Mouse (Mus musculus) embryo, embryonic 11.5 days (tissue): Measurements from ENCODE around the gene Tbl2.

Experiments used
- DNase-seq: peaks from one replicate; pipeline ENCODE4 v3.0.0-alpha.2; 2012; ENCODE audit warnings: low read depth, low spot score

Tbl2 gene

DNA sequence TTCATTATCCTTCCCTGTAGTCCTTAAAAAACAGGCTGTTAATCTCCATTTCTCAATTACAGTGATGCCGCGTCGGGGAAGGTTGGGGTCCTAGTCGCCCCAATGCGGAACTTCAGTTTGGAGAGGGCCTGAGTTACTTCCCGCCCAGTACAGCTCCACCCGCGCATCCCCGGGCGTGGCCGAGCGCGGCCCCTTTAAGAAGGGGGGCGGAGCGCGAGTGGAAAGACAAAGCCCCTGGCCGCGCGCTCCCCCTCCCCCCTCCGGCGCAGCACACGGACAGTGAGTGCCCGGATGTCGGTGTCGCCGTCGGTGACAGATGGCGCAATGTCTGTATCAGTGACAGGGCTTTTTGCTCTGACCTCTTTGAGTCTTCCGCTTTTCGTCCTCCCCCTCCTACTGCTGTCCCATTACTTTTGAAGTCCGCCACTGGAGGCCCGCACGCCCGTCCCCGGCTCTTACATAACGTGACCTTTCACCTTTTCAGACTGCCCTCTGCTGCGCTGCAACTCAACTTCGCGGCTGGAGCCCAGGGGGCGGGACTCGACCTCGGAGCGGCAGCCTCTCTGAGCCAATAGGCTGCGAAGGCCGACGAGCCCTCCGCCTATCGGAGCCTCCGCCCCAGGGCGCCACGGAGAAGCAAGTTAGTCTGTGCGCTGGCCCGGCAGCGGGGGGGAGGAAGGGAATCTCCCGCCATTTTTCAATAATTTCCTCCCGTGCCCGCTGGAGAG is 37.3 kb downstream of the Tbl2 start, which contains the start of gene Baz1b:
TSS of gene Baz1b (plus strand) at position 644 of the 728 bp plus-strand sequence.
- peak; percentile 95 for DNase-seq

DNA sequence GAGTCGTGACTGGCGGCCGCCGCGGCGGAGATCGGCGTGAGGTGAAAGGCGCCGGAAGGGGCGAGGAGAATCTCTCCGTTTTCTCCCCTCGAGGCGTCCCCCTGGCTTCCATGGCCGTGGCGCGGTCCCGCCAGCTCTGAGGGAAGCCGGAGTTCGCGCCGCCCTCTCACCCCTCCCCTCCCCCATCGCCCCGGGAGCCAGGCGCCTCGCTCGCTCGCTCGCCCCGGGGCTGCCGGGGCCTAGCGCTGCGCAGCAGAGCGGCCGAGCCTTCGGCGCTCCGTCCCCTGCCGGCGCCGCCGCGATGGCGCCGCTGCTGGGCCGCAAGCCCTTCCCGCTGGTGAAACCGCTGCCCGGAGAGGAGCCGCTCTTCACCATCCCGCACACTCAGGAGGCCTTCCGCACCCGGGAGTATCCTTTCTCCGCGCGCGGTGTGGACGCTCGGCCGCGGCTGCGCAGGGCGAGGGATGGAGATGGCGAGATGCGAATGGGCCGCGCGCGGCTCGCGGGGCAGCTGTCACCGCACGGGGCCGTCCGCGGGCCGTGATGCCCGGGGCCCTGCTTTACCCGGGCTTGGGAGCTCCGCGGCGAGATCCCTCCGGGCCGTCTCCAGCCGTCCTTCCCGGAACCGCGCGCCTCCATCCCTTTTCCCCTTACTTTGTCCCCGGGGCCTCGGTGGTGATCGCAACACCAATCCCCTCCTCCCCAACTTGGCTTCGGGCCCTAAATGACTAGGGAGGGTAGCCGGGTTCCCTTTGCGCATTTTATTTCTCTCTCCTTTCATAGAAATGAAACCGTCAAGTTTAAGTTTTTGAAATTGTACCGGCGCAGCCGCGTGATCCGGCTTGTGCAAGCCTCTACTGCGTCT is 38.1 kb downstream of the Tbl2 start:
- no peak for DNase-seq

DNA sequence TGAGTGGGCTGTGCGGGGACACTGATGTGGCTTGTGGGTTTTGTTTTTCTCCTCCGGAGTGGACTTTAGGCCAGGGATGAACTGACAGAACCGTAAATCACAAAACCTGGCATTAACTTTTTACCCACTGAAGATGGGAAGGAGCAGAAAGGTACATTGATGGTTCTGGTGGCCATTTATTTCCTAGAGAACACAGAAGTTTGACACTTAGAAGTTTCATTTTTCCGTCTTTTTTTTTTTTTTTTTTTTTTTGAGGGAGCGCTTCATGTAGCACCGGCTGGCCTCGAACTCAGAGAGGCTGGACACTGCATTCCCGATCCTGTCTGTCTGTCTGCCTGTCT is 38.7 kb downstream of the Tbl2 start:
- no peak for DNase-seq

- no peak for DNase-seq
Measured at GRCm38 (mm10) chr5:135189281-135190022, 40.0 kb downstream of the Tbl2 start.

- DNase-seq: peak; percentile 62
Measured at GRCm38 (mm10) chr5:135191620-135192019, 42.2 kb downstream of the Tbl2 start.

GRCm38 (mm10) chr5:135192431-135192830 is 43.0 kb downstream of the Tbl2 start:
- no peak for DNase-seq

GRCm38 (mm10) chr5:135196367-135196766 is 46.9 kb downstream of the Tbl2 start:
- no peak for DNase-seq

- no peak for DNase-seq
Measured at GRCm38 (mm10) chr5:135202763-135203162, 53.3 kb downstream of the Tbl2 start.

DNA sequence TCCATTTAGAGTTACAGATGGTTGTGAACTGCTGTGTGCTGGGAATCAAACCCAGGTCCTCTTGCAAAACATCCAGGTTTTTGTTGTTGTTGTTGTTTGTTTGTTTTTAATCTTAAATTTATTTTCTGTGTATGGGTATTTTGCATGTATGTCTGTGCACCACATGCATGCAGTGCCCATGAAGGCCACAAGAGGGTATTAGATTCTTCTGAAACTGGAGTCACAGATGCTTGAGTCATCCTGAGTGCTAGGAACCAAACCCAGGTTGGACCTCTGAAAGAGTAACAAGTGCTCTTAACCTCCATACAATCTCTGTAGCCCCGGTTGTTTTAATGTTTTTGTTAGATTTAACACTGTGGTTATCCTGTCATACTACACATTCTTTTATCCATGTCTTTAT is 58.7 kb downstream of the Tbl2 start:
- no peak for DNase-seq
